Mouse (Mus musculus) heart, postnatal 25 days (tissue): ENCODE data around the gene Tmem41b. TPM values are rescaled to one million over a fixed set of nuclear protein-coding genes. Genes with fewer than 3 reads are reported as not detected.
"Not testable (repeated sequence)": the region's sequence is repeated elsewhere in the genome, so short reads cannot be mapped to it uniquely, and the experiment has no call there.

Source experiments
- DNase-seq: peaks from one replicate; pipeline ENCODE4 v3.0.0; 2022; ENCODE audit warnings: low spot score
- intact Hi-C: fragments of 180-260 bp; cut with DNase I; formaldehyde crosslinking; loops from one replicate; pipeline ENCODE4 v1.15.1; 2025
- total RNA-seq, 2 experiments: library from RNA; stranded (reverse); gene quantifications; 2 replicates each; pipeline ENCODE4 v1.2.3; 2021

Gene Tmem41b
- total RNA-seq, 2 experiments from 2014 or later, result 45.8 to 56.8 TPM

- DNase-seq, result no peak
- intact Hi-C loops, result loop anchor here (2.0 kb wide), 1 partner anchor 33 kb away; the partner anchor contains the start of gene Ipo7
Measured at GRCm38 (mm10) chr7:109985661-109986132, 1.0 kb downstream of the Tmem41b start.

GRCm38 (mm10) chr7:109984608-109985007, 2.1 kb downstream of the Tmem41b start:
- intact Hi-C loops, result loop anchor here (2.0 kb wide), 1 partner anchor 34 kb away; the partner anchor contains the start of gene Ipo7
- DNase-seq, result not testable (repeated sequence)

GRCm38 (mm10) chr7:109977131-109977530, 9.6 kb downstream of the Tmem41b start:
- intact Hi-C loops, result loop anchor here (10.0 kb wide), 1 partner anchor 288 kb away; no protein-coding TSS in a partner anchor
- DNase-seq, result not testable (repeated sequence)

- intact Hi-C loops, result loop anchor here (10.0 kb wide), 1 partner anchor 289 kb away; no protein-coding TSS in a partner anchor
- DNase-seq, result no peak
Measured at GRCm38 (mm10) chr7:109975966-109976715, 10.6 kb downstream of the Tmem41b start.

GRCm38 (mm10) chr7:109969542-109969941, 17.2 kb downstream of the Tmem41b start:
- intact Hi-C loops, result no loop called here
- no peak for DNase-seq

DNA sequence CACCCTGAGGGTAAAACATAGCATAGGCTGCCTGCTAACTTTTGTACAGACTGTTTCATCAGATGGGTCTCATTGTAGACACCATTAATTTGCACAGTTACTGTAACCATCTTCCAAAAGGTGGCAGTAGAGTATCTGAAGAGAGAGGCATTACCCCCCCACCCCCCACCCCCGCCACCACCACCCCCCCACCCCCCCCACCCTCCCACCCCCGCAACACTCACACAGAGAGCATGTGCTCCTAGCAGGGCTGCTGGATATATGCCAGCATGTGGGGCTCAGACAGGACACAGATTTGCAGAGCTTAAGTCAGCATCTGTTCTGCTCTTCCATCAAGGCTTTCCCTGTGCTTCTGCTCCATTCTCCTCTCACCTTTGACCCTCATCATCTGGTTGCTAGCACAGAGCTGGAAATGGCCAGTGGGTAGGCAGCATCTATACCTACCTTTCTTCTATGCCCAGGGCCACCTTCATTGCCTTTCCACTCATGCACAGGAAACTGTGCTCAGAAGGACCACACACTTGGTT, 17.7 kb downstream of the Tmem41b start:
- intact Hi-C loops, result no loop called here
- no peak for DNase-seq

GRCm38 (mm10) chr7:109967805-109968579, 18.7 kb downstream of the Tmem41b start:
- no peak for DNase-seq
- intact Hi-C loops, result no loop called here

DNA sequence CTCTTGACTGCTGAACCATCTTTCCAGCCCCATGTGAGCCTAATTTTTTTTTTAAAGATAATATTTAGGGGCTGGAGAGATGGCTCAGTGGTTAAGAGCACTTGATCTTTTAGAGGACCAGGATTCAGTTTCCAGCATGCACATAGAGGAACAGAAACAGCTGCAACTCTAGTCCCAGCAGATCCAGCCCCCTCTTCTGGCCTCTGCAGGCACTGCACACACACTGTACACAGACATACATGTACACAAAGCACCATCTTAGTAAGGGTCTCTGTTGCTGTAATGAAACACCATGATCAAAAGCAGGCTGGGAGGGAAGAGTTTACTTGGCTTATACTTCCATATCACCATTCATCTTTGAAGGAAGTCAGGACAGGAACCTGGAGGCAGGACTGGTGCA, 21.1 kb downstream of the Tmem41b start:
- intact Hi-C loops, result no loop called here
- DNase-seq, result no peak

GRCm38 (mm10) chr7:109963707-109964106, 23.0 kb downstream of the Tmem41b start:
- no peak for DNase-seq
- intact Hi-C loops, result no loop called here

GRCm38 (mm10) chr7:109962596-109962995, 24.1 kb downstream of the Tmem41b start:
- DNase-seq, result no peak
- intact Hi-C loops, result no loop called here

GRCm38 (mm10) chr7:109961570-109961969, 25.2 kb downstream of the Tmem41b start:
- no peak for DNase-seq
- intact Hi-C loops, result no loop called here

DNA sequence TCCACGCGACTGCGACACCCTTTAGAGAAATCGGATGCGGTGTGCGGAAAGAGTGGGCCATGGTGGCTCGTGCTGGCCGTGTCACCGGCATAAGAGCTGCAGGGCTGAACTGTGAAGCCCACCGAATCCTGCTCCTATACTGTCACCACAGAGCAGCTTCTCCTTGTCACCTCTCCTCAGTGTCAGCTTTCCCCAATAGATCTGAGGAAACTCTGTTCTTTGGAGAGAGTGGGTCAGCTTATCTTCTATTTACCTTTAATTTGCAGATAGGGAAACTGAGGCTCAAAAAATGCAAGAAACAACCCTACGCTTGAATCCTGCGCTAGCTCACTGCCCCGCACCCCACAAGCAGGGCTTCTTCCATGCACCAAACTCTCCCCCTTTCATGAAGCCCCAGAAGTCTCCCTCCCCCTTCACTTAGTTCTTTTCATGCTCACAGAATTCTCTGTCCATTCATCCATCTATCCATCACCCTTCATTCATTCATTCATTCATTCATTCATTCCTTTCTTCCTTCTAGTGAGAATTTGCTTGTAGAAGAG, 26.0 kb downstream of the Tmem41b start:
- DNase-seq, result no peak
- intact Hi-C loops, result no loop called here

- intact Hi-C loops, result no loop called here
Measured at GRCm38 (mm10) chr7:109959716-109960612, 26.8 kb downstream of the Tmem41b start, which contains the start of gene Dennd5a. TSS of gene Dennd5a (minus strand) at chr7:109960470.

DNA sequence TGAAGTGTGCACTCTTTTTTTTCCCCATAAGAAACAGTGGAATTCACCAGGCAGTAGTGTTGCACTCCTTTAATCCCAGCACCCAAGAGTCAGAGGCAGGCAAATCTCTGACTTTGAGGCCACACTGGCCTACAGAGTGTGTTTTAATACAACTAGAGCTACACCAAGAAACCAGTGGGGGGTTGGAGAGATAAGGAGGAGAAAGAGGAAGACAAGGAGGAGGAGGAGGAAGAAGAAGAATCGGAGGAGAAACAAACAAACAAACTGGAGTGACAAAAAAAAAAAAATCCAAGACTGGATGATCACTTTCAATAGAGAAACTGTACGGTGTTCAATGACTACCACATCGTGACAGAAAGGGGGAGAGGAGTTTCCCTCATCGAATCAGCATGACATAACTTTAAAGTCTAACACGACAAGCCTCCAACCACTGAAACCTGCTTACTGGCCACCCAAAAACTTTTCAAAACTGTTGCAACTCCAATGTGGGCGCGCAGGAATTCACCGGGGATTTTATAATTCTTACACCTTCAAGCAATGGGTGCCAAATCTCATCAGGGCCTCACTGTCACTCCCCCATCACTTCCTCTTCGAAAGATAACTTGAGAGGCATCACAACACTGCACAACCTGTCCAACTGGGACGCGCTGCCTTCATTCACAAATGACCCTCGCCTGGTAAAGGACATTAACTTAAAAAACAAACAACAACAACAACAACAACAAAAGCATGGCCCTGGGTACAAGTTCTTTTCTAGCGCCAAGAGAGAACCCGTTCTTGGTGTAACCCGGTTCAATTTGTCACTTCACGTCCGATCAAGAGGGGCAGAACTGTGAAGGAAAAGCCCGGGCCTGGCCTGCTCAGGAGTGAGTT, 27.6 kb downstream of the Tmem41b start:
- intact Hi-C loops, result no loop called here
- DNase-seq, result no peak

More at GRCm38 (mm10) chr7:109959716-109960612, 26.8 kb downstream of the Tmem41b start, which contains the start of gene Dennd5a:
- peak; percentile 73 for DNase-seq

DNA sequence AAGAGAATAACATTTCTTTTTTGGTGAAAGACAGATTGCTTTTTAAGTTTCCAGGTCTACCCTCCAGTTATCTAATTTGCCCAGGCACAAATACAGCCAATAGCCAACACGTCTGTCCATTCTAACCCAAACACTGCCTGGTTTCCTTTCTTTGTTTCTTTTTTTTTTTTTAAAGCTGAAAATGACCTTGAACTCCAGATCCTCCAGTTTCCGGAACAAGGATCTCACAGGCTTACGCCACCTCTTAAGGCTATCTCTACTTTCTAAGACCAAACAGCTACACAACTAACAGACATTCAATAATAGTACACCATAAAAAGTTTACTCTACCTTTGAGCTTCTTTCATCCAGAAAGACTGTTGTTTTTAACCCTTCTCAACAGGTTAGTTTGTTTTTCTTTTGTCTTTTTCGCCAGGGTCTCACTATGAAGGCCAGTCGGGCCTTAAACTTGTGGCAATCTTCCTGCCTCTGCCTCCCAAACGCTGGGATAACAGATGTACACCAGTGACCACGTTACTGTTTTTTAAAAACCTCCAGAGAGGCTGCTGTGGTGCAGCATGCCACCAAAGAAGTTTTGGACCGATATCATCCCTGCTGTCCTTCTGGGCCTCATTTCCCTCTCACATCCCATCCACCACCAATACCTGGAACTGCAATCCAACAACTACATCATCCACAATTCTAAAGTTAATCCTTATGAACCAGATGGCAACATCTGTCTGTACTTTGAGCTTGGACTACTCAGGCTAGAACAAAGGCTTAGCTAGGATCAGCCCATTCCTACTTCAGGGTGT, 28.5 kb downstream of the Tmem41b start:
- DNase-seq, result no peak
- intact Hi-C loops, result no loop called here

DNA sequence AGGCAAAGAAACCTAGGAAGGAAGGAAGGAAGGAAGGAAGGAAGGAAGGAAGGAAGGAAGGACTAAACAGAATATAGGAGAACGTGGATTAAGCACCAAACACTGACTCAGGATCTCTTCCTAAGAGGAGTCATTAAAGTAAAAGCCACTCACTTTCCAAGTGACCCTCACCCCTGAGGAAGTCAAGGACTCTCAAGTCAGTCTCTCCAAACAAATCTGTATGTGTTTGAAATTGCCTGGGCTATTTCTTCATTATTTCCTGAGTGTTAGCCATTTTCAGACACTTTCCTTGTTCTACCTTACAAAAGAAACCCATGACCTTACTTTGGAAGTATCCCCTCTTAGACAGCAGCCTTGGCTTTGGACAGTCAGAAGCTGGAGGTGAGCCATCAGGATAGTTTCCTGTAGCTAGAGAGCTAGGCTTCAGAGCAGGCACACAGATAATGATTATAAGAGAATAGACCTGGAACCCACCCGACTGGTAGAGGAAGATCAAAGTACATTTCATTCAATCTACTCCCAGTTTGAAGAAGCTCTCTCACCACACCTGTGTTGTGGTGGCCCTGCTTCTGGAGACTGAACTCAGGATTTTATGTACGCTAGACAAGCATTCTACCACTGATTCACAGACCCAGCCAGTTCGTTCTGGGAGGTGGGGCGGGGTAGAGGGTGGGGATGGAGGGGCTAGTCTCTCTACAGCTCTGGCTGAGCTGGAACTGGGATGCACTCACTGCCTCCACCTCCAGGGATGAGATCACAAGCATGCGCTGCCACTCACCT, 31.9 kb downstream of the Tmem41b start:
- intact Hi-C loops, result no loop called here
- no peak for DNase-seq

GRCm38 (mm10) chr7:109951297-109951696, 35.4 kb downstream of the Tmem41b start:
- intact Hi-C loops, result no loop called here

More at GRCm38 (mm10) chr7:109951297-109951696, 35.4 kb downstream of the Tmem41b start:
- DNase-seq, result no peak
